ENCODE assay signal across 8 mouse cellular contexts in genomic region chr8:57652456-57653055, GRCm38 (mm10). TPM values are rescaled to one million over a fixed set of nuclear protein-coding genes. Genes with fewer than 3 reads are reported as not detected.
DNase-seq lines count a peak whose midpoint lies in the region; ATAC-seq lines count a peak whose summit lies in the region.

Gene Galnt7, minus strand, starts transcription at chr8:57653032.

- H3K36me3 ChIP-seq in embryonic facial prominence, embryonic 13.5 days: no peaks in the 10 kb centered on the region
- H3K36me3 ChIP-seq in heart, embryonic 12.5 days: no peaks in the 10 kb centered on the region
- no peaks in the 10 kb centered on the region for H3K36me3 ChIP-seq in kidney, embryonic 16.5 days (ENCODE audit: insufficient read depth, low read length)
- H3K36me3 ChIP-seq in liver, embryonic 13.5 days: no peaks in the 10 kb centered on the region
- H3K36me3 ChIP-seq in stomach, embryonic 15.5 days: no peaks in the 10 kb centered on the region

- peak; percentile 86 for ATAC-seq in embryonic facial prominence, embryonic 13.5 days (ENCODE audit: insufficient number of reproducible peaks, insufficient read depth, low FRiP score, low TSS enrichment, low read depth)
- ATAC-seq in heart, embryonic 12.5 days (ENCODE audit: insufficient number of reproducible peaks, low FRiP score): peak; percentile 89
- peak; percentile 92 for ATAC-seq in kidney, embryonic 16.5 days (ENCODE audit: low FRiP score, low TSS enrichment)
- ATAC-seq in liver, embryonic 13.5 days (ENCODE audit: low read depth): peak; percentile 77
- peak; percentile 86 for ATAC-seq in stomach, embryonic 15.5 days (ENCODE audit: insufficient read depth, low FRiP score, low read depth)

- H3K4me2 ChIP-seq in embryonic facial prominence, embryonic 13.5 days: peak within 1 kb of the TSS; percentile 85
- H3K4me2 ChIP-seq in heart, embryonic 12.5 days: peak within 1 kb of the TSS; percentile 90
- H3K4me2 ChIP-seq in kidney, embryonic 16.5 days (replicated peaks; ENCODE audit: low read depth, low read length): peak within 1 kb of the TSS; percentile 89
- H3K4me2 ChIP-seq in liver, embryonic 13.5 days: peak within 1 kb of the TSS; percentile 92
- H3K4me2 ChIP-seq in stomach, embryonic 15.5 days: peak within 1 kb of the TSS; percentile 72

- H3K4me3 ChIP-seq in embryonic facial prominence, embryonic 13.5 days: peak within 1 kb of the TSS; percentile 89
- peak within 1 kb of the TSS; percentile 94 for H3K4me3 ChIP-seq in heart, embryonic 12.5 days
- peak within 1 kb of the TSS; percentile 89 for H3K4me3 ChIP-seq in kidney, embryonic 16.5 days (ENCODE audit: low read length)
- peak within 1 kb of the TSS; percentile 85 for H3K4me3 ChIP-seq in liver, embryonic 13.5 days (replicated peaks)
- peak within 1 kb of the TSS; percentile 94 for H3K4me3 ChIP-seq in stomach, embryonic 15.5 days (replicated peaks)

- H3K9ac ChIP-seq in embryonic facial prominence, embryonic 13.5 days: peak within 1 kb of the TSS; percentile 98
- H3K9ac ChIP-seq in heart, embryonic 12.5 days: peak within 1 kb of the TSS; percentile 93
- peak within 1 kb of the TSS; percentile 90 for H3K9ac ChIP-seq in kidney, embryonic 16.5 days (replicated peaks; ENCODE audit: low read length)
- peak within 1 kb of the TSS; percentile 88 for H3K9ac ChIP-seq in liver, embryonic 13.5 days
- H3K9ac ChIP-seq in stomach, embryonic 15.5 days: peak within 1 kb of the TSS; percentile 97

- no peaks in the 10 kb centered on the region for H3K27me3 ChIP-seq in embryonic facial prominence, embryonic 13.5 days
- H3K27me3 ChIP-seq in heart, embryonic 12.5 days (replicated peaks): peaks cover 18% of the 10 kb centered on the region
- H3K27me3 ChIP-seq in kidney, embryonic 16.5 days (ENCODE audit: insufficient read depth, low read length): no peaks in the 10 kb centered on the region
- no peaks in the 10 kb centered on the region for H3K27me3 ChIP-seq in liver, embryonic 13.5 days
- H3K27me3 ChIP-seq in stomach, embryonic 15.5 days (replicated peaks): no peaks in the 10 kb centered on the region

- H3K9me3 ChIP-seq in embryonic facial prominence, embryonic 13.5 days: no peaks in the 10 kb centered on the region
- H3K9me3 ChIP-seq in heart, embryonic 12.5 days (replicated peaks): no peaks in the 10 kb centered on the region
- no peaks in the 10 kb centered on the region for H3K9me3 ChIP-seq in kidney, embryonic 16.5 days (ENCODE audit: low read length)
- no peaks in the 10 kb centered on the region for H3K9me3 ChIP-seq in liver, embryonic 13.5 days (replicated peaks)
- no peaks in the 10 kb centered on the region for H3K9me3 ChIP-seq in stomach, embryonic 15.5 days

- peak; percentile 59 for DNase-seq in 3T3-L1 (ENCODE audit: low read depth, low spot score)
- peak; percentile 85 for DNase-seq in adrenal gland, postnatal 14 days
- DNase-seq in liver, embryonic 13.5 days: peak; percentile 38
- peak; percentile 57 to 59 for DNase-seq in natural killer cell, adult 2 months (ENCODE audit: low spot score in 2 of 2)

- H3K27ac ChIP-seq in embryonic facial prominence, embryonic 13.5 days: peak within 1 kb of the TSS; percentile 97
- H3K27ac ChIP-seq in heart, embryonic 12.5 days (ENCODE audit: poor library complexity, severe bottlenecking): peak within 1 kb of the TSS; percentile 90
- H3K27ac ChIP-seq in kidney, embryonic 16.5 days (ENCODE audit: low read length): peak within 1 kb of the TSS; percentile 98
- peak within 1 kb of the TSS; percentile 86 for H3K27ac ChIP-seq in liver, embryonic 13.5 days
- H3K27ac ChIP-seq in stomach, embryonic 15.5 days: peak within 1 kb of the TSS; percentile 98

- WGBS in embryonic facial prominence, embryonic 13.5 days: under 1% methylated on average over 23 of the region's 74 CpGs
- whole genome bisulfite sequencing in heart, embryonic 12.5 days: under 1% methylated on average over 69 of the region's 74 CpGs
- WGBS in kidney, embryonic 16.5 days: under 1% methylated on average over 47 of the region's 74 CpGs
- WGBS in liver, embryonic 13.5 days (ENCODE audit: insufficient replicate concordance): 2% methylated on average over 52 of the region's 74 CpGs
- under 1% methylated on average over 60 of the region's 74 CpGs for WGBS in stomach, embryonic 15.5 days

- H3K4me1 ChIP-seq in embryonic facial prominence, embryonic 13.5 days: peaks cover 29% of the 10 kb centered on the region
- 0 out of 2 replicates have a peak, but pooled peaks cover 4% of the 10 kb centered on the region for H3K4me1 ChIP-seq in heart, embryonic 12.5 days (replicated peaks)
- peaks cover 28% of the 10 kb centered on the region for H3K4me1 ChIP-seq in kidney, embryonic 16.5 days (ENCODE audit: insufficient read depth, low read length)
- H3K4me1 ChIP-seq in liver, embryonic 13.5 days (replicated peaks): peaks cover 45% of the 10 kb centered on the region
- peaks cover 2% of the 10 kb centered on the region; the same call in 1 of the 2 replicates for H3K4me1 ChIP-seq in stomach, embryonic 15.5 days

RNA-seq across cellular contexts. Expression of gene Galnt7, which starts in this region (rescaled TPM):
- 13.3 and 16.7 TPM in 2 replicates for total RNA-seq in adrenal gland, postnatal 14 days (2021)
- polyA plus RNA-seq in embryonic facial prominence, embryonic 13.5 days (2015; fragmentation: Nextera tagmentation; extraction: Ambion mirVana): 15.7 and 17.0 TPM in 2 replicates
- polyA plus RNA-seq in heart, embryonic 12.5 days (2016; fragmentation: Nextera tagmentation; extraction: Ambion mirVana): 7.5 and 8.6 TPM in 2 replicates
- polyA plus RNA-seq in kidney, embryonic 16.5 days (2015; fragmentation: Nextera tagmentation; extraction: Ambion mirVana): 22.4 and 23.7 TPM in 2 replicates
- polyA plus RNA-seq in liver, embryonic 13.5 days (2015; fragmentation: Nextera tagmentation; extraction: Ambion mirVana): 6.4 and 8.5 TPM in 2 replicates
- 32.1 TPM in 2 replicates for polyA plus RNA-seq in stomach, embryonic 15.5 days (2015; fragmentation: Nextera tagmentation; extraction: Ambion mirVana)

Comparison
In these comparisons a context has a peak if more than half of its experiments do, and no peak if none do; other contexts are left out.
1. Peak in every context shown above with its lines: DNase-seq, ATAC-seq, H3K4me3 ChIP-seq and H3K27ac ChIP-seq.